Mouse (Mus musculus): ENCODE measurements around the gene Zfp652. TPM values are rescaled to one million over a fixed set of nuclear protein-coding genes. Genes with fewer than 3 reads are reported as not detected.
"Not testable (repeated sequence)": the region's sequence is repeated elsewhere in the genome, so short reads cannot be mapped to it uniquely, and the experiment has no call there.

Zfp652 gene
- polyA plus RNA-seq (2012; ENCODE audit: insufficient read depth, low replicate concordance) = 18.2 and 19.8 TPM in 2 replicates

DNA sequence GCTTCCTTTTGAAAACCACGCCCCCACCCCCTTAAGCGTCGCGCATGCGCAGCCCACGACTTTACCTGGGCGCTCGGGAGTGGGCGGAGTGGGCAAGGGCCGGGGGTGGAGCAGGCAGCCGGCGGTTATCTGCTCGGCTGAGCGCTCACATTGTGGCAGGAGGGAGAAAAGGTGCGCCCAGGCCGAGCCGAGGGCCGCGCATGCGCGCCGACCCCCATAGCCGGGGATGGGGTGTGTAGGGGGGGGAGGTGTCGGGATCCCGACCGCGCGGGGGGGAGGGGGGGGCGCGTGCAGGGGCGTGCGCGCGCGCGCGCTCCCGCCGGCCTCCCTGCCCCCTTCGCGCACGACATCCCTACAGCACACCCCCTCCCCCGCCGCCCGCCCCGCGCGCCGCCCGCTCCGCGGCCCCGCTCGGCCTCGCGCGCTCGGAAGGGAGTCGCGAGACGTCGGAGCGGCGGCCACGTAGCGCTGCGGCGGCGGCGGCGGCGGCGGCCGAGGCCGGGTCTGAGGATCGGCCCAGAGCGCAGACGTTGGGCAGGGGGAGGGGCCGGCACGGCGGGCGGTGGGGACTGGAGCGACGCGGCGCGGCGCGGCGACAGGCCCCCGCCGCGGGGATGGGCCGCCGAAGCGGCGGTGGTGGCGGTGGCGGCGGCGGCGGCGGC is at the start of gene Zfp652:
TSS of gene Zfp652 (plus strand) at position 111 of the 662 bp plus-strand sequence.
- Histone ChIP-seq H3K4me3 (replicated peaks) (peak within 1 kb of the TSS; percentile 99), H3K27me3 (replicated peaks) (no peaks in the 10 kb centered on the region), H3K4me1 (peaks cover 50% of the 10 kb centered on the region), H3K9me3 (no peaks in the 10 kb centered on the region), H3K36me3 (replicated peaks; ENCODE audit: low read length) (no peaks in the 10 kb centered on the region)
- TF ChIP-seq GATA1 (IDR thresholded peaks at IDR 0.05; ENCODE audit: borderline replicate concordance, low read length) = no peak
- TF ChIP-seq FLI1 (IDR thresholded peaks at IDR 0.05; ENCODE audit: low read length) = no peak

DNA sequence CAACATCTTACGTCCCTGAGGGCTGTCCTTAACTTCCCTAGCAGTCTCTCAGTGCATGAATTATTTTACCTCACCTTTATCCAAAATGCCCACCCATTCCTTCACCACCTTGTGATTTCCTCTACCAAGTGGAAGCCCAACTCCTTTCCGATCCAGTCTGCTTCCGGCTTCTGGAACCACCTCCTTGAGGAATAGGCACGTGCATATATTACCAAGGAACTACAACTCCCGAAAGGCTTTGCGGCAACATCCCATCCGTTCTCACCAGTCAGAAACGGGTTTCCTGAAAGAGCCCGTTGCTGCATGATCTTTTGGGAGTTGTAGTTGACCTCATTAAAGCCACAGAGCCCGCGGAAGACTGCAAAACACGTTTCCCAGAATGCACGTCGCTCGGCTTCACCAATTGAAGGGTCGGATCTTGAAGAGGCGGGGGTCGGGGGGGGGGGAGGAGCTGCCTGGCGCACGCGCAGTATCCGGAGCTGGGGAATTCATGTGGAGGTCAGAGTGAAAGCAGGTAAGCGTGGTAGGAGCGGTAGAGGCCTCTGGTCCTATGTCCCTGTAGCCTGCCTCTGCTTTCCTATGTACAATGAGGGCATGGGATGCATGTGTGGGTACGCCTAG is 45.8 kb upstream of the Zfp652 start, which contains the start of gene Phb:
TSS of gene Phb (plus strand) at position 429 of the 621 bp plus-strand sequence.
- Histone ChIP-seq H3K4me1 (peaks cover 26% of the 10 kb centered on the region), H3K4me3 (replicated peaks) (peak within 1 kb of the TSS; percentile 99), H3K36me3 (replicated peaks; ENCODE audit: low read length) (peaks cover 31% of the 10 kb centered on the region), H3K9me3 (peaks cover 6% of the 10 kb centered on the region), H3K27me3 (replicated peaks) (peaks cover 5% of the 10 kb centered on the region)
- TF ChIP-seq GATA1 (IDR thresholded peaks at IDR 0.05; ENCODE audit: borderline replicate concordance, low read length) = no peak
- no peak for TF ChIP-seq FLI1 (IDR thresholded peaks at IDR 0.05; ENCODE audit: low read length)

DNA sequence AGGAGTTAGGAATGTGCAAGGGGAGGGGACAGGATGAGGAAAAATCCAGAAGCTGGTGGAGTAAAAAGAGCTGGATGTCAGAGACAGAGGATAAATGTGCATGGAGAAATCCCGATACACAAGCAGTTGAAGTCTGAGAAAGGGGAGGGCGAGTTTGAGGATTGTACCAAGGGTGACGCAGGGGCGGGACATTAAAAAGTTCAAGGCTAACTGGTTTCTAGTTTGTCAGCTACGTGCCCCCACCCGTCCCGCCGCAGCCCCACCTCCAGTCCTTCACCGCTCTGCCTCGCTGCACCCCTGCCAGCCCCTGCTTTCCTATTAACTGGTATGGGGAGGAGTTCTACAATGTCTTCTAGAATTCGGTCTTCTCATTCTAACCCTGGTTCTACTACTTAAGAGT is 45.3 kb upstream of the Zfp652 start:
- H3K36me3 ChIP-seq (replicated peaks; ENCODE audit: low read length) = peaks cover 37% of the 10 kb centered on the region
- no peaks in the 10 kb centered on the region for H3K27me3 ChIP-seq (replicated peaks)
- H3K4me1 ChIP-seq = peaks cover 26% of the 10 kb centered on the region
- TF ChIP-seq GATA1 (IDR thresholded peaks at IDR 0.05; ENCODE audit: borderline replicate concordance, low read length) = no peak
- TF ChIP-seq FLI1 (IDR thresholded peaks at IDR 0.05; ENCODE audit: low read length) = no peak
- peak overlapping the region; percentile 99 for H3K4me3 ChIP-seq (replicated peaks)
- H3K9me3 ChIP-seq = peaks cover under 1% of the 10 kb centered on the region

DNA sequence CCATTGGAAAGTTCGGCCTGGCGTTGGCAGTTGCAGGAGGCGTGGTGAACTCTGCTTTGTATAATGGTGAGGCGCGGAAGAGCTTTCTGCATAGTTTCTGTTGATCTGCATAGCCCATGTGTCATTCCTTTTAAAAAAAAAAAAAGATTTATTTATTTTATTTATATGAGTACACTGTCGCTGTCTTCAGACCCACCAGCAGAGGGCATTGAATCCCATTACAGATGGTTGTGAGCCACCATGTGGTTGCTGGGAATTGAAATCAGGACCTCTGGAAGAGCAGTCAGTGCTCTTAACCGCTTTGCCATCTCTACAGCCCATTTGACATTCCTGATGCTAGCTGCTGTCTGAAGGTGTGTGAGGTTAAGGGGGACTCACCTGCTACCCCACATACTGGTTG is 44.4 kb upstream of the Zfp652 start:
- peaks cover 42% of the 10 kb centered on the region for H3K36me3 ChIP-seq (replicated peaks; ENCODE audit: low read length)
- not testable (repeated sequence) for H3K27me3 ChIP-seq (replicated peaks); H3K9me3 ChIP-seq
- H3K4me1 ChIP-seq = peaks cover 26% of the 10 kb centered on the region
- H3K4me3 ChIP-seq (replicated peaks) = peak overlapping the region; percentile 99

DNA sequence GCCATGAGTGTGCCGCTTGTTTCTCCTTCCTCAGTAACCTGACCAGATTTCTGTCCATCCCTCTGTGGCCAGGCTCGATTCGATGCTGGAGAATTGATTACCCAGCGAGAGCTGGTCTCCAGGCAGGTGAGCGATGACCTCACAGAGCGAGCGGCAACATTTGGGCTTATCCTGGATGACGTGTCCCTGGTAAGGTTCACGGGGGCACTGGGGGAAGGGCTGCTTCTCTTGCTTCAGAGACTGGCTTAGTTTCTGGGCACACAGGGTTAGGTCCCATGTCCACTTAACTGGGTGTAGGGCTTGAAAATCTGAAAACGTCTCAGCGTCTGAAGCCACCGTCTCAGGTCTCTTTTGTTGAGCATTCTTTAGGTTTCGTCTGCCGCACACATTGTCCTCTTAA is 37.0 kb upstream of the Zfp652 start:
- Histone ChIP-seq H3K27me3 (replicated peaks) (no peaks in the 10 kb centered on the region), H3K4me3 (replicated peaks) (no peak overlapping the region), H3K36me3 (replicated peaks; ENCODE audit: low read length) (peaks cover 92% of the 10 kb centered on the region), H3K9me3 (no peaks in the 10 kb centered on the region), H3K4me1 (peaks cover 13% of the 10 kb centered on the region)
- TF ChIP-seq GATA1 (IDR thresholded peaks at IDR 0.05; ENCODE audit: borderline replicate concordance, low read length) (no peak), FLI1 (IDR thresholded peaks at IDR 0.05; ENCODE audit: low read length) (no peak)

DNA sequence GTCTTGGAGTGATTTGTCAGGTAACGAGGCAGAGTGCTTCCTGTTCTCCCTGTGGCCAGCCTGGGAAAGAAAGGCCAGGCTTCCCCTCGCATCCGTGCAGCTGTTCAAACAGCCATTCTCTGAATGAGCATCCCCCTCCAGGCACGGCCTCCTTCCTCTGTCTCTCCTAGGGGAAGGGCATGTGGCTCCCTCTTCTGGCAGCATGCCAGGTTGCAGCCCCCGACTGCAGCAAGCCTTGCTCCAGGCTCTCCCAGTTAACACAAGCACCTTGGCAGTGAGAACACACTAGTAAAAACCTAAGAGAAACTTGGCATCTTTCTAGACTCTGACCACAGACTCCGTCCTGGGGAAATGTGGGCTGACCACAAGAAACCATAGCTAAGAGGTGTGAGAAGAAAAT is 36.2 kb upstream of the Zfp652 start:
- H3K4me3 ChIP-seq (replicated peaks) = no peak overlapping the region
- no peaks in the 10 kb centered on the region for H3K9me3 ChIP-seq
- peaks cover 92% of the 10 kb centered on the region for H3K36me3 ChIP-seq (replicated peaks; ENCODE audit: low read length)
- H3K4me1 ChIP-seq = peaks cover 6% of the 10 kb centered on the region
- TF ChIP-seq FLI1 (IDR thresholded peaks at IDR 0.05; ENCODE audit: low read length) (no peak), GATA1 (IDR thresholded peaks at IDR 0.05; ENCODE audit: borderline replicate concordance, low read length) (no peak)
- no peaks in the 10 kb centered on the region for H3K27me3 ChIP-seq (replicated peaks)

DNA sequence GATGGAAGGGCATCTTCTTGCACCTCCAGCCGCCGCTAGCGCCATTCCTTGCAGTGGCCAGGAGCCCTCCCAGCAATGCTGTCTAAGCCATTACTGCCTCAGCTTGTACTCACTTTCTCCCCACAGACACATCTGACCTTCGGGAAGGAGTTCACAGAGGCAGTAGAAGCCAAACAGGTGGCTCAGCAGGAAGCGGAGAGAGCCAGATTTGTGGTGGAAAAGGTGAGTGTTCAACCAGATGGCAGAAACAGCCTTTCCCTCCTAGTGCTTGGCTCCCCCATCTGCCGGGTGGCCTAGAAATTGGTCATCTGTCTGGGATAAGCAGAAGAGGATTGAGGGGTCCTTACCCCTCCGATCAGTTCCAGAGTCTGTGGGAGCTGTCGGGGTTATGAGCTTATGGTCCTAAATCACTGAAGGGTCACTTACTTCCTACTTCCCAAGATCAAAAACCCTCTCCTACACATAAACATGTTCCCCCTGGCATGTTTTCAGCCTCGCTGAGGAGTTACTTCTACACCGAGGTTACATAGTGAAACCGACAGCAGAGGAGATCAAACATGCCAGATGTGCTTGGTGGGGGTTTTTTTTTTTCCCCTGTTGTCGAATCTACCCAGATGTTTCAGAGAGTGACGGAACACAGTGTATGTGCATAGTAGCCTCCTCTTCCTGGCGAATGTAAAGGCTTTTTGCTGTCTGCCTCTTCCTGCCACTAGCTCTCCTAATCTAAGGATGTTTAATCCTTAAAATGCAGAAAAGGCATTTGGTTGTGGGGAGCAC is 34.4 kb upstream of the Zfp652 start:
- Histone ChIP-seq H3K27me3 (replicated peaks) (peaks cover 5% of the 10 kb centered on the region), H3K36me3 (replicated peaks; ENCODE audit: low read length) (peaks cover 85% of the 10 kb centered on the region), H3K9me3 (no peaks in the 10 kb centered on the region), H3K4me1 (peaks cover 18% of the 10 kb centered on the region), H3K4me3 (replicated peaks) (no peak overlapping the region)
- no peak for TF ChIP-seq GATA1 (IDR thresholded peaks at IDR 0.05; ENCODE audit: borderline replicate concordance, low read length)
- TF ChIP-seq FLI1 (IDR thresholded peaks at IDR 0.05; ENCODE audit: low read length) = no peak

DNA sequence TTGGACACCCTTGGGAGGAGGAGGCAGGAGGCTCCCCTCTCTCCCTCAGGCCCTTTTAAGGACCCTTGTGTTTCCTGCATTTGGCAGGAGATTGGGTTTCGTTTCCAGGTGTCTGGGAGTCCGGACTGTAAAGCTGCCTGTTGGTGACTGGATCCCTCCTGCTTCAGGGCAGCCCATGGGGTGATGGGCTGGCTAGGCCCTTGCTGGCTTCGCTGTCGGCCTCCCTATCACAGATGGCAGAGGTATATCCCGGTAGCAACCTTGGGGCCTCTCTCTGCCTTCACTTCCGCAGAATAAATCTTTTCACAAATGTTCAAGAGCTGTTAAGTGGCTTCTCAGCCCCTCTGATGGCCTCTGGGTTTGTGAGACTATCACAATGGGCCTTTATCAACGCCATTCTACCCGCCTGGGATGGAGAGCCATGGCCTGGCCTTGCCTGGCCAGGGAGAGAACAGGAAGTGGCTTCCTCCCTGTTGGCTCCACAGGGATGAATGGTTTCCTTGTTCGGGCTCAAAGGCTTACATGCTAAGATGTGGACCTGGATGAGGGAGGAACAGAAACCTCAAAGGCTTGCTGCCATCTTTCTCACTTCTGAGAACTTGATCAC is 30.4 kb upstream of the Zfp652 start:
- Histone ChIP-seq H3K4me1 (peaks cover 25% of the 10 kb centered on the region), H3K9me3 (no peaks in the 10 kb centered on the region), H3K27me3 (replicated peaks) (peaks cover 39% of the 10 kb centered on the region), H3K4me3 (replicated peaks) (no peak overlapping the region), H3K36me3 (replicated peaks; ENCODE audit: low read length) (peaks cover 48% of the 10 kb centered on the region)
- TF ChIP-seq FLI1 (IDR thresholded peaks at IDR 0.05; ENCODE audit: low read length) = no peak
- TF ChIP-seq GATA1 (IDR thresholded peaks at IDR 0.05; ENCODE audit: borderline replicate concordance, low read length) = no peak

DNA sequence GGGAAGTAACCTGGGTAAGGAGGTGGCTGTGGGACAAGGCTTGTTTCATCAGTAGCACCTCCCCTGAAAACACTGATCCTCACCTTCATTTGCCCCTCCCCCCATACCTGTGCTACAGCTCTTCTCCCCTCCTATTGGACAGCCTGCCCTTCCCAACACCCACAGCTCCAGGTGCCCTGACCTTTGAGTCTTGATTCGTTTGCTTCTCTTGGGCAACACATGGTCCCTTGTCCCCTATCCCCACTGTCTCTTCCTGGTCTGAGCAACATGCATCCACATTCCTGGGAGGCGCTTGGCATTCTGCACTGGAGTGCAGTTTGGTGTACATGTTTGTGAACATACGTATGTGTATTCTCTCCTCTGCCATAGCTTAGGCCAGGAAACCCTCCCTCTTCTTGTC is 29.5 kb upstream of the Zfp652 start:
- Histone ChIP-seq H3K27me3 (replicated peaks) (peaks cover 46% of the 10 kb centered on the region), H3K9me3 (no peaks in the 10 kb centered on the region), H3K4me1 (peaks cover 33% of the 10 kb centered on the region), H3K36me3 (replicated peaks; ENCODE audit: low read length) (peaks cover 39% of the 10 kb centered on the region), H3K4me3 (replicated peaks) (no peak overlapping the region)
- TF ChIP-seq FLI1 (IDR thresholded peaks at IDR 0.05; ENCODE audit: low read length) = no peak
- no peak for TF ChIP-seq GATA1 (IDR thresholded peaks at IDR 0.05; ENCODE audit: borderline replicate concordance, low read length)

Measured in megakaryocyte, embryonic 14.5 days (primary cell).